Mouse (Mus musculus): ENCODE results near the gene 1600014C23Rik.

DNA sequence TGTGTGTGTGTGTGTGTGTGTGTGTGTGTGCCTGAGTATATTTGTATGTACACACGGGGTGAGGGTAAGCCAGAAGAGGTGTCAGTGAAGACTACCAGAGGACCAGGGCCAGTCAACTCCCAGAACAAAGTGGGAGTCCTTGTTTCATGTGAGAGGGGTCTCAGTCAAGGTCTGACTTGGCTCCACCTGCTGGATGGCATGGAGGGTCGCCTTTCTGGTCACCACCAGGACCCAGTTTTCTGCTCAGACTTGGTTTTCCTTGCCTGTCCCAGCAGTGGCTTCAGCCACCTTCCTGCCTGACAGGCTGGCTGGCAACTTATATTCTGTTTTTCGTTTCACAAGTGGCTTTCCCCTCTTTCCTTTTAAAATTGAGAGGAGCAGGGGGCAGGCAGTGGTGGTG lies 26.3 kb downstream of the 1600014C23Rik start:
- TF ChIP-seq EP300 (IDR thresholded peaks at IDR 0.05) (no peak), CTCF (IDR thresholded peaks at IDR 0.05) (peak; percentile 43)

Data from lung, postnatal 0 days (tissue).